In genomic region chr13:95172346-95172745, GRCm38 (mm10) we compare ENCODE assay signal across 33 mouse cellular contexts.
"Had no signal": no experiment of that assay in that cellular context is flagged by ENCODE, and none has a peak within 500 bp of the region (broad histone marks: within the 10 kb centered on the region; RNA-seq: fewer than 3 reads in every experiment).

No protein-coding gene starts in this region.

- H3K4me2 ChIP-seq: heart, embryonic 11.5 days; heart, embryonic 12.5 days; heart, embryonic 13.5 days; heart, embryonic 15.5 days; hindbrain, embryonic 13.5 days; hindbrain, embryonic 14.5 days; hindbrain, embryonic 15.5 days; intestine, embryonic 15.5 days; kidney, embryonic 15.5 days had no signal

- H3K27me3 ChIP-seq: heart, embryonic 13.5 days; heart, embryonic 15.5 days; hindbrain, embryonic 13.5 days; hindbrain, embryonic 15.5 days; intestine, embryonic 15.5 days; kidney, embryonic 15.5 days had no signal

- ATAC-seq: hindbrain, embryonic 16.5 days; hindbrain, postnatal 0 days; inflammation-experienced regulatory T-cells, adult 6 months; intestine, embryonic 15.5 days; intestine, embryonic 16.5 days; intestine, postnatal 0 days had no signal

- H3K4me1 ChIP-seq: hindbrain, embryonic 13.5 days; kidney, embryonic 15.5 days had no signal

- H3K4me3 ChIP-seq: heart, embryonic 10.5 days; heart, embryonic 12.5 days; heart, embryonic 13.5 days; heart, embryonic 15.5 days; hindbrain, embryonic 10.5 days; hindbrain, embryonic 13.5 days; hindbrain, embryonic 15.5 days; intestine, embryonic 15.5 days; kidney, embryonic 15.5 days; left cerebral cortex, adult 2 months had no signal

- H3K27ac ChIP-seq: heart, embryonic 10.5 days; heart, embryonic 13.5 days; heart, embryonic 15.5 days; hindbrain, embryonic 10.5 days; hindbrain, embryonic 13.5 days; hindbrain, embryonic 14.5 days; hindbrain, embryonic 15.5 days; hindbrain, postnatal 0 days; intestine, embryonic 15.5 days; kidney, embryonic 15.5 days; kidney, postnatal 0 days; left cerebral cortex, adult 2 months had no signal

- H3K9me3 ChIP-seq: heart, embryonic 10.5 days; heart, embryonic 12.5 days; heart, embryonic 13.5 days; heart, embryonic 15.5 days; hindbrain, embryonic 10.5 days; hindbrain, embryonic 13.5 days; hindbrain, embryonic 15.5 days; intestine, embryonic 15.5 days; kidney, embryonic 15.5 days had no signal

- DNase-seq: heart, postnatal 10 days; heart, postnatal 14 days; heart, postnatal 4 days; kidney, adult 11 months; kidney, adult 18-20 months; kidney, adult 2 months; kidney, adult 8-10 months; kidney, adult 9 months; kidney, postnatal 10 days; kidney, postnatal 14 days; kidney, postnatal 25 days; kidney, postnatal 36 days; kidney, postnatal 4 days; layer of hippocampus, adult 9-11 months; layer of hippocampus, postnatal 36 days had no signal

- H3K9ac ChIP-seq: heart, embryonic 12.5 days; heart, embryonic 13.5 days; heart, embryonic 15.5 days; hindbrain, embryonic 13.5 days; hindbrain, embryonic 14.5 days; hindbrain, embryonic 15.5 days; intestine, embryonic 15.5 days; kidney, embryonic 15.5 days had no signal

- H3K36me3 ChIP-seq: heart, embryonic 10.5 days; heart, embryonic 12.5 days; heart, embryonic 13.5 days; heart, embryonic 15.5 days; hindbrain, embryonic 10.5 days; hindbrain, embryonic 13.5 days; hindbrain, embryonic 15.5 days; intestine, embryonic 15.5 days; kidney, embryonic 15.5 days had no signal
